In genomic region chr14:61056445-61056844, GRCm38 (mm10) we compare ENCODE assay signal across 9 mouse cellular contexts. TPM values are rescaled to one million over a fixed set of nuclear protein-coding genes. Genes with fewer than 3 reads are reported as not detected.
DNase-seq lines count a peak whose midpoint lies in the region; ATAC-seq and TF ChIP-seq lines count a peak whose summit lies in the region.
"Had no signal": no experiment of that assay in that cellular context is flagged by ENCODE, and none has a peak within 500 bp of the region (broad histone marks: within the 10 kb centered on the region; RNA-seq: fewer than 3 reads in every experiment).

No protein-coding gene starts in this region.

- no peak for TF ChIP-seq CTCF in cortical plate, adult 2 months (IDR thresholded peaks at IDR 0.05; ENCODE audit: extremely low read depth, insufficient read depth, low read length)

- H3K4me2 ChIP-seq in heart, embryonic 15.5 days, result peak overlapping the region; percentile 77
- peak overlapping the region; percentile 72 for H3K4me2 ChIP-seq in neural tube, embryonic 15.5 days

- H3K4me1 ChIP-seq in heart, embryonic 15.5 days (replicated peaks), result peaks cover 13% of the 10 kb centered on the region
- peaks cover 2% of the 10 kb centered on the region; the same call in 1 of the 2 replicates for H3K4me1 ChIP-seq in cortical plate, adult 2 months (ENCODE audit: control insufficient read depth, insufficient read depth, low read length)
- H3K4me1 ChIP-seq in neural tube, embryonic 15.5 days, result peaks cover 16% of the 10 kb centered on the region

- WGBS in heart, embryonic 15.5 days, result 2% methylated on average over 16 of the region's 16 CpGs
- under 1% methylated on average over 16 of the region's 16 CpGs for WGBS in neural tube, embryonic 15.5 days

- ATAC-seq in heart, embryonic 15.5 days (replicated peaks; ENCODE audit: insufficient number of reproducible peaks, insufficient read depth, low FRiP score, low read depth), result no peak
- ATAC-seq in inflammation-experienced regulatory T-cells, adult 6 months, result peak; percentile 93
- peak; percentile 41; the same call in 1 of the 2 replicates for ATAC-seq in neural tube, embryonic 15.5 days (ENCODE audit: low FRiP score)

- H3K27me3 ChIP-seq in heart, embryonic 15.5 days, result peaks cover 15% of the 10 kb centered on the region
- 0 out of 2 replicates have a peak, but pooled peaks cover 10% of the 10 kb centered on the region for H3K27me3 ChIP-seq in neural tube, embryonic 15.5 days (replicated peaks)

- H3K27ac ChIP-seq in heart, embryonic 15.5 days, result no peak overlapping the region
- H3K27ac ChIP-seq in cortical plate, adult 2 months (ENCODE audit: insufficient read depth, low read length), result no peak overlapping the region
- H3K27ac ChIP-seq in neural tube, embryonic 15.5 days (replicated peaks), result no peak overlapping the region

- TF ChIP-seq POLR2A in cortical plate, adult 2 months (IDR thresholded peaks at IDR 0.05; ENCODE audit: extremely low read depth, insufficient read depth, low read length), result no peak

- DNase-seq in heart, postnatal 4 days, result no peak
- DNase-seq in urinary bladder, adult 18-20 months (ENCODE audit: low spot score in 2 of 2), result no peak
- DNase-seq in kidney, adult 8-10 months, result no peak
- no peak for DNase-seq in adrenal gland, postnatal 36 days

- H3K36me3 ChIP-seq in heart, embryonic 15.5 days, result no peaks in the 10 kb centered on the region
- H3K36me3 ChIP-seq in neural tube, embryonic 15.5 days, result no peaks in the 10 kb centered on the region

- no peaks in the 10 kb centered on the region for H3K9me3 ChIP-seq in heart, embryonic 15.5 days (replicated peaks)
- H3K9me3 ChIP-seq in neural tube, embryonic 15.5 days (replicated peaks), result no peaks in the 10 kb centered on the region

- H3K9ac ChIP-seq in heart, embryonic 15.5 days, result peak overlapping the region; percentile 51; the same call in 1 of the 2 replicates
- peak overlapping the region; percentile 42 for H3K9ac ChIP-seq in neural tube, embryonic 15.5 days (replicated peaks)

- peak overlapping the region; percentile 41 for H3K4me3 ChIP-seq in heart, embryonic 15.5 days
- H3K4me3 ChIP-seq in cortical plate, adult 2 months (ENCODE audit: insufficient read depth, low read length), result peak overlapping the region; percentile 22
- H3K4me3 ChIP-seq in neural tube, embryonic 15.5 days (replicated peaks), result peak overlapping the region; percentile 37

RNA-seq across cellular contexts. Expression of gene Tnfrsf19, which starts 10.2 kb away (rescaled TPM):
- 16.7 and 22.8 TPM in 2 replicates for polyA plus RNA-seq in heart, embryonic 15.5 days (2015; fragmentation: Nextera tagmentation; extraction: Ambion mirVana)
- total RNA-seq in heart, postnatal 4 days (2021), result 1 to 10 TPM; 6.6 to 7.0 TPM
- polyA plus RNA-seq in cortical plate, adult 2 months (2012; rRNA removed), result 56.8 and 59.1 TPM in 2 replicates
- polyA plus RNA-seq in inflammation-experienced regulatory T-cells, adult 6 months (2017; shearing (Covaris generic)), result not detected
- 28.8 and 30.3 TPM in 2 replicates for polyA plus RNA-seq in neural tube, embryonic 15.5 days (2015; fragmentation: Nextera tagmentation; extraction: Ambion mirVana)
- total RNA-seq in adrenal gland, postnatal 36 days (2021), result 10 to 100 TPM; 48.1 to 71.4 TPM
- total RNA-seq: MEL had no signal

Comparison
In these comparisons a context has a peak if more than half of its experiments do, and no peak if none do; other contexts are left out.
1. RNA of gene Tnfrsf19, which starts 10.2 kb away (polyA plus RNA-seq): 56.8 to 59.1 TPM in cortical plate, adult 2 months, 28.8 to 30.3 TPM in neural tube, embryonic 15.5 days and 16.7 to 22.8 TPM in heart, embryonic 15.5 days; not detected in inflammation-experienced regulatory T-cells, adult 6 months; every median in the first group is over 10 times any median in the second.
2. Peak in every context shown above with its lines, with median percentiles within 50 percentile points of each other: H3K4me3 ChIP-seq.